Mouse (Mus musculus) hindbrain, embryonic 14.5 days (tissue): ENCODE results near the gene Herc4. TPM values are rescaled to one million over a fixed set of nuclear protein-coding genes. Genes with fewer than 3 reads are reported as not detected.
A peak's percentile ranks its signal among the peaks of the same experiment; 100 is the strongest.

Experiments
- ATAC-seq: fragments of 200-750 bp; cut with Nextera tagmentation; 2 replicates; pipeline ENCODE4 v1.8.0; 2017; ENCODE audit warnings: moderate number of reproducible peaks, mild to moderate bottlenecking, moderate TSS enrichment, moderate library complexity; ENCODE audit not compliant: low FRiP score
- DNase-seq: peaks from one replicate; pipeline ENCODE4 v3.0.0-alpha.2; 2015; ENCODE audit warnings: low spot score
- H3K27ac ChIP-seq: fragments of 300-500 bp; sonication (generic); 2 replicates; pipeline ENCODE4 v1.5.1; 2014; ENCODE audit warnings: mild to moderate bottlenecking, moderate library complexity
- H3K27me3 ChIP-seq: fragments of 300-500 bp; sonication (generic); 2 replicates; pipeline ENCODE4 v1.6.1; 2014; ENCODE audit warnings: mild to moderate bottlenecking, low read length, mixed read lengths; ENCODE audit not compliant: control insufficient read depth, insufficient read depth
- H3K36me3 ChIP-seq: fragments of 300-500 bp; sonication (generic); replicated peaks from 2 replicates; pipeline ENCODE4 v1.6.1; 2014; ENCODE audit not compliant: control insufficient read depth, insufficient read depth
- H3K4me1 ChIP-seq: fragments of 300-500 bp; sonication (generic); replicated peaks from 2 replicates; pipeline ENCODE4 v1.6.1; 2014; ENCODE audit warnings: antibody characterized with exemption, low read length, mixed read lengths; ENCODE audit not compliant: control insufficient read depth, insufficient read depth
- H3K4me2 ChIP-seq: fragments of 300-500 bp; sonication (generic); replicated peaks from 2 replicates; pipeline ENCODE4 v1.6.1; 2014; ENCODE audit warnings: mild to moderate bottlenecking, moderate library complexity
- H3K4me3 ChIP-seq: fragments of 300-500 bp; sonication (generic); replicated peaks from 2 replicates; pipeline ENCODE4 v1.5.1; 2014; ENCODE audit warnings: mild to moderate bottlenecking, low read length
- H3K9ac ChIP-seq: fragments of 300-500 bp; sonication (generic); 2 replicates; pipeline ENCODE4 v1.6.1; 2014
- H3K9me3 ChIP-seq: fragments of 300-500 bp; sonication (generic); 2 replicates; pipeline ENCODE4 v1.6.1; 2016; ENCODE audit warnings: low read length; ENCODE audit not compliant: control insufficient read depth
- WGBS: fragments of 180-500 bp; shearing (Covaris S2); extraction: QIAGEN DNeasy Blood & Tissue Kit; methylation state at CpG from one replicate; pipeline ENCODE4 v1.1.7; 2014; 5-methylcytosine and 5-hydroxymethylcytosine counted together
- polyA plus RNA-seq: library from polyadenylated mRNA; unstranded; fragments of >200 nt; fragmentation: Nextera tagmentation; extraction: Ambion mirVana; gene quantifications from 2 replicates; pipeline ENCODE4 v1.2.1, GENCODE M21; 2014

The Herc4 gene
- polyA plus RNA-seq, 1 experiment from 2014 or later, result 31.5 TPM

- no peaks in the 10 kb centered on the region for H3K27me3 ChIP-seq
- ATAC-seq, result no peak
- no peak overlapping the region for H3K4me2 ChIP-seq
- no peaks in the 10 kb centered on the region for H3K4me1 ChIP-seq
- no peaks in the 10 kb centered on the region for H3K9me3 ChIP-seq
- 86% methylated on average over 3 of the region's 3 CpGs for WGBS
- no peak overlapping the region for H3K9ac ChIP-seq
- H3K27ac ChIP-seq, result no peak overlapping the region
- no peak for DNase-seq
- H3K36me3 ChIP-seq, result peaks cover 67% of the 10 kb centered on the region
- H3K4me3 ChIP-seq, result no peak overlapping the region
These were observed 33.4 kb downstream of the Herc4 start for GRCm38 (mm10) chr10:63277010-63277409.

- Histone ChIP-seq H3K9me3 (no peaks in the 10 kb centered on the region), H3K27me3 (no peaks in the 10 kb centered on the region), H3K36me3 (peaks cover 65% of the 10 kb centered on the region), H3K4me1 (no peaks in the 10 kb centered on the region), H3K9ac (no peak overlapping the region), H3K4me3 (no peak overlapping the region), H3K27ac (no peak overlapping the region), H3K4me2 (no peak overlapping the region)
- DNase-seq (no peak), ATAC-seq (no peak)
- 94% methylated on average over 3 of the region's 3 CpGs for WGBS
These were observed 36.2 kb downstream of the Herc4 start for GRCm38 (mm10) chr10:63279851-63280250.

- Histone ChIP-seq H3K9ac (no peak overlapping the region), H3K27ac (no peak overlapping the region), H3K4me2 (no peak overlapping the region), H3K4me3 (no peak overlapping the region), H3K4me1 (no peaks in the 10 kb centered on the region), H3K9me3 (no peaks in the 10 kb centered on the region), H3K27me3 (no peaks in the 10 kb centered on the region), H3K36me3 (peaks cover 70% of the 10 kb centered on the region)
- ATAC-seq (no peak), DNase-seq (no peak)
- WGBS, result 87% methylated on average over 4 of the region's 4 CpGs
These were observed 38.8 kb downstream of the Herc4 start for GRCm38 (mm10) chr10:63282417-63282816.

GRCm38 (mm10) chr10:63282846-63283245 lies 39.2 kb downstream of the Herc4 start:
- Histone ChIP-seq H3K27me3 (no peaks in the 10 kb centered on the region), H3K9ac (no peak overlapping the region), H3K27ac (no peak overlapping the region), H3K4me1 (no peaks in the 10 kb centered on the region), H3K9me3 (no peaks in the 10 kb centered on the region), H3K36me3 (peaks cover 70% of the 10 kb centered on the region), H3K4me2 (no peak overlapping the region), H3K4me3 (no peak overlapping the region)
- WGBS, result 90% methylated on average over 7 of the region's 7 CpGs
- ATAC-seq, result no peak
- DNase-seq, result no peak

GRCm38 (mm10) chr10:63302356-63302755 lies 58.7 kb downstream of the Herc4 start:
- peaks cover 74% of the 10 kb centered on the region for H3K36me3 ChIP-seq
- ATAC-seq, result no peak
- H3K27ac ChIP-seq, result no peak overlapping the region
- 96% methylated on average over 2 of the region's 2 CpGs for WGBS
- H3K9me3 ChIP-seq, result no peaks in the 10 kb centered on the region
- H3K9ac ChIP-seq, result no peak overlapping the region
- H3K27me3 ChIP-seq, result no peaks in the 10 kb centered on the region
- H3K4me3 ChIP-seq, result no peak overlapping the region
- no peak overlapping the region for H3K4me2 ChIP-seq
- no peak for DNase-seq
- no peaks in the 10 kb centered on the region for H3K4me1 ChIP-seq

- H3K27me3 ChIP-seq, result no peaks in the 10 kb centered on the region
- 40% methylated on average over 10 of the region's 10 CpGs for WGBS
- no peak overlapping the region for H3K27ac ChIP-seq
- no peaks in the 10 kb centered on the region for H3K9me3 ChIP-seq
- peaks cover 73% of the 10 kb centered on the region for H3K36me3 ChIP-seq
- no peak overlapping the region for H3K4me2 ChIP-seq
- no peak overlapping the region for H3K9ac ChIP-seq
- H3K4me1 ChIP-seq, result no peaks in the 10 kb centered on the region
- DNase-seq, result peak; percentile 77
- H3K4me3 ChIP-seq, result no peak overlapping the region
- no peak for ATAC-seq
These were observed 65.2 kb downstream of the Herc4 start for GRCm38 (mm10) chr10:63308582-63309366.

GRCm38 (mm10) chr10:63313726-63314125 lies 70.1 kb downstream of the Herc4 start:
- H3K27me3 ChIP-seq, result no peaks in the 10 kb centered on the region
- H3K4me2 ChIP-seq, result no peak overlapping the region
- ATAC-seq (no peak), DNase-seq (no peak)
- H3K27ac ChIP-seq, result no peak overlapping the region
- no peaks in the 10 kb centered on the region for H3K9me3 ChIP-seq
- 76% methylated on average over 1 of the region's 1 CpGs for WGBS
- no peak overlapping the region for H3K4me3 ChIP-seq
- no peaks in the 10 kb centered on the region for H3K4me1 ChIP-seq
- no peak overlapping the region for H3K9ac ChIP-seq
- peaks cover 79% of the 10 kb centered on the region for H3K36me3 ChIP-seq

- Histone ChIP-seq H3K4me3 (no peak overlapping the region), H3K9ac (no peak overlapping the region), H3K27me3 (no peaks in the 10 kb centered on the region), H3K4me2 (no peak overlapping the region), H3K36me3 (peaks cover 91% of the 10 kb centered on the region), H3K9me3 (no peaks in the 10 kb centered on the region), H3K27ac (no peak overlapping the region), H3K4me1 (no peaks in the 10 kb centered on the region)
- DNase-seq, result no peak
- WGBS, result 98% methylated on average over 1 of the region's 1 CpGs
- ATAC-seq, result no peak
These were observed 83.5 kb downstream of the Herc4 start for GRCm38 (mm10) chr10:63327091-63327490.

GRCm38 (mm10) chr10:63336901-63337300 lies 93.3 kb downstream of the Herc4 start:
- Histone ChIP-seq H3K9me3 (no peaks in the 10 kb centered on the region), H3K4me1 (peaks cover 21% of the 10 kb centered on the region), H3K4me2 (peak overlapping the region; percentile 69), H3K4me3 (peak overlapping the region; percentile 84), H3K36me3 (peaks cover 31% of the 10 kb centered on the region), H3K9ac (peak overlapping the region; percentile 95), H3K27me3 (no peaks in the 10 kb centered on the region), H3K27ac (no peak overlapping the region)
- WGBS, result 57% methylated on average over 13 of the region's 13 CpGs
- DNase-seq (no peak), ATAC-seq (no peak)
